Comparison of ENCODE assay signal across 24 mouse cellular contexts in genomic region chr3:130800016-130800415, GRCm38 (mm10).
DNase-seq lines count a peak whose midpoint lies in the region; ATAC-seq and TF ChIP-seq lines count a peak whose summit lies in the region.
"Had no signal": no experiment of that assay in that cellular context is flagged by ENCODE, and none has a peak within 500 bp of the region (broad histone marks: within the 10 kb centered on the region; RNA-seq: fewer than 3 reads in every experiment).

No protein-coding gene starts in this region.

- CTCF ChIA-PET in Patski (lab: Charles Lee) = interaction anchor here (1.2 kb wide), 1 partner anchor 17 kb away, joined by 4 read pairs; no protein-coding TSS in a partner anchor

- H3K9ac ChIP-seq in midbrain, embryonic 12.5 days (replicated peaks) = no peak overlapping the region
- H3K9ac ChIP-seq: forebrain, embryonic 13.5 days; hindbrain, embryonic 13.5 days had no signal

- intact Hi-C loops in left cerebral cortex, adult 2 months (cut with DNase I) = no loop called here

- no peak for DNase-seq in midbrain, embryonic 10.5 days (ENCODE audit: low spot score)
- DNase-seq in CD4-positive helper T cell, adult 2 months (ENCODE audit: low read depth, low spot score) = peak; percentile 26
- DNase-seq in Patski (ENCODE audit: low read depth, low spot score) = peak; percentile 28
- DNase-seq in lung, postnatal 36 days = no peak
- no peak for DNase-seq in left cerebral cortex, adult 2 months (ENCODE audit: extremely low spot score in 1 of 2, low spot score in 2 of 2)
- DNase-seq: adrenal gland, postnatal 10 days; adrenal gland, postnatal 36 days; B cell, adult 2 months; cerebellum, adult 18-20 months; cerebellum, adult 9-10 months; cerebellum, postnatal 14 days; gastrocnemius, postnatal 10 days; gastrocnemius, postnatal 36 days; heart, adult 2 months; heart, postnatal 36 days had no signal

- POLR2A ChIA-PET in Patski (lab: Charles Lee) = interaction anchor here (1.0 kb wide), 1 partner anchor 9 kb away, joined by 3 read pairs; no protein-coding TSS in a partner anchor

- no peaks in the 10 kb centered on the region for H3K27me3 ChIP-seq in midbrain, embryonic 12.5 days
- H3K27me3 ChIP-seq in midbrain, embryonic 10.5 days (ENCODE audit: low read depth, poor library complexity, severe bottlenecking) = no peaks in the 10 kb centered on the region
- H3K27me3 ChIP-seq in Patski = no peaks in the 10 kb centered on the region
- H3K27me3 ChIP-seq: forebrain, embryonic 13.5 days; hindbrain, embryonic 13.5 days had no signal

- H3K4me2 ChIP-seq in midbrain, embryonic 12.5 days (replicated peaks) = no peak overlapping the region
- H3K4me2 ChIP-seq: forebrain, embryonic 13.5 days; heart, embryonic 11.5 days; hindbrain, embryonic 13.5 days had no signal

- H3K9me3 ChIP-seq in midbrain, embryonic 12.5 days = no peaks in the 10 kb centered on the region
- no peaks in the 10 kb centered on the region for H3K9me3 ChIP-seq in midbrain, embryonic 10.5 days (replicated peaks)
- H3K9me3 ChIP-seq: forebrain, embryonic 10.5 days; forebrain, embryonic 13.5 days; hindbrain, embryonic 10.5 days; hindbrain, embryonic 13.5 days had no signal

- H3K4me1 ChIP-seq in midbrain, embryonic 12.5 days = peaks cover 4% of the 10 kb centered on the region; the same call in 1 of the 2 replicates
- peaks cover 15% of the 10 kb centered on the region for H3K4me1 ChIP-seq in midbrain, embryonic 10.5 days
- H3K4me1 ChIP-seq: forebrain, embryonic 13.5 days had no signal

- H3K36me3 ChIP-seq in midbrain, embryonic 12.5 days = no peaks in the 10 kb centered on the region
- H3K36me3 ChIP-seq in midbrain, embryonic 10.5 days = no peaks in the 10 kb centered on the region
- H3K36me3 ChIP-seq: forebrain, embryonic 10.5 days; hindbrain, embryonic 10.5 days; hindbrain, embryonic 13.5 days had no signal

- no peak for TF ChIP-seq CTCF in Patski (IDR thresholded peaks at IDR 0.05)
- TF ChIP-seq CTCF in left cerebral cortex, adult 2 months (IDR thresholded peaks at IDR 0.05) = no peak

- no peak for ATAC-seq in midbrain, embryonic 12.5 days (ENCODE audit: low FRiP score, low read depth)
- ATAC-seq in Patski = peak; percentile 59
- ATAC-seq: CD4-positive, CD25-positive, alpha-beta regulatory T cell, adult 4 months; forebrain, embryonic 13.5 days; forebrain, embryonic 16.5 days; hindbrain, embryonic 16.5 days had no signal

- WGBS in midbrain, embryonic 12.5 days = 88% methylated on average over 2 of the region's 2 CpGs
- WGBS in midbrain, embryonic 10.5 days = 82% methylated on average over 2 of the region's 2 CpGs

- H3K27ac ChIP-seq in midbrain, embryonic 12.5 days (replicated peaks) = 0 out of 2 replicates have a peak overlapping the region, but pooled peaks have one; percentile 39
- H3K27ac ChIP-seq in midbrain, embryonic 10.5 days (replicated peaks) = no peak overlapping the region
- H3K27ac ChIP-seq in left cerebral cortex, adult 2 months = no peak overlapping the region
- H3K27ac ChIP-seq: forebrain, embryonic 10.5 days; forebrain, embryonic 13.5 days; heart, adult 2 months; hindbrain, embryonic 10.5 days; hindbrain, embryonic 13.5 days had no signal

- in situ Hi-C loops in Patski (cut with MboI; ENCODE audit: low pct_unique_long_range_greater_than_20kb) = no loop called here

- H3K4me3 ChIP-seq in midbrain, embryonic 12.5 days = no peak overlapping the region
- no peak overlapping the region for H3K4me3 ChIP-seq in midbrain, embryonic 10.5 days
- no peak overlapping the region for H3K4me3 ChIP-seq in left cerebral cortex, adult 2 months
- H3K4me3 ChIP-seq: forebrain, embryonic 10.5 days; forebrain, embryonic 13.5 days; heart, adult 2 months; hindbrain, embryonic 10.5 days; hindbrain, embryonic 13.5 days had no signal

Comparison
In these comparisons a context has a peak if more than half of its experiments do, and no peak if none do; other contexts are left out.
1. DNase-seq: peak in CD4-positive helper T cell, adult 2 months (single experiment) and Patski (single experiment); none in midbrain, embryonic 10.5 days (single experiment), lung, postnatal 36 days (single experiment) and left cerebral cortex, adult 2 months (0 of 2).